Mouse (Mus musculus): ENCODE measurements at regions not wholly inside any gene's neighbourhood (a gene's known extent, or its start where the extent isn't known, plus 50 kb on each side); places are given as distances from the start of the nearest gene placed in this dataset.

- TF ChIP-seq CTCF (IDR thresholded peaks at IDR 0.05; ENCODE audit: low read depth) (no peak), EP300 (optimal IDR thresholded peaks at IDR 0.05) (no peak)
Measured at GRCm38 (mm10) chr5:50290879-50291410, 232.1 kb upstream of the Adgra3 start.
